Mouse (Mus musculus) bone marrow macrophage, adult 2 months (primary cell): ENCODE data around the gene Tlcd2.

Experiments used
- CTCF ChIP-seq: IDR thresholded peaks from 2 replicates; pipeline ENCODE4 v1.5.1; 2012; ENCODE audit warnings: low read depth, mild to moderate bottlenecking, low read length, moderate library complexity
- POLR2A ChIP-seq: IDR thresholded peaks from 2 replicates; pipeline ENCODE4 v1.6.1; 2012; ENCODE audit warnings: mild to moderate bottlenecking, low read depth, low read length, borderline replicate concordance

- TF ChIP-seq CTCF: no peak
- TF ChIP-seq POLR2A: no peak
Measured at GRCm38 (mm10) chr11:75448575-75448974, 12.9 kb upstream of the Tlcd2 start.
